Mouse (Mus musculus): Measurements from ENCODE around the gene Rin2. TPM values are rescaled to one million over a fixed set of nuclear protein-coding genes. Genes with fewer than 3 reads are reported as not detected.

Rin2 gene
- polyA plus RNA-seq, 1 experiment from 2014 or later, result 16.9 TPM

DNA sequence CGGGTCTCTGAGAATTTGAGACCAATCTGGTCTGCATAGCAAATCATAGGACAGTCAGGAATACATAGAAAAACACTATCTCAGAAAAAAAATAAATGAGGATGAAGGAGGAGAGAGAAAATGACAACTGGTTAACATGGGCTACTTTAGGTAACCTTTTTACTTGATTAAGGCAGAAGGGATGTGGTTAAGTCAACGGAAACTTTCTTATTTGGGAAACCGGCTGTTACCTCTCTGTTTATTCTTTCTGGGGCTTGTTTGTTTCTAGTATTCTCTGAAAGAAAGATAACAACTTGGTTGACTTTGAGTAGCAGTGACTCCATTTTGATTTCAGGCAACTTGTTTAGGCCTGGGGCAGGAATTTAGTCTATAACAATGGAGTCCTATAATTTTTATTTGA lies 163.7 kb downstream of the Rin2 start:
- no peak overlapping the region for H3K4me2 ChIP-seq (ENCODE audit: low read depth, low read length)
- H3K9me3 ChIP-seq (ENCODE audit: control insufficient read depth, low read length), result no peaks in the 10 kb centered on the region
- H3K9ac ChIP-seq (ENCODE audit: low read depth, low read length), result no peak overlapping the region
- H3K36me3 ChIP-seq (ENCODE audit: control insufficient read depth, insufficient read depth, low read length), result no peaks in the 10 kb centered on the region
- H3K4me1 ChIP-seq (ENCODE audit: control insufficient read depth, insufficient read depth, low read length), result no peaks in the 10 kb centered on the region
- no peak for ATAC-seq
- no peak overlapping the region for H3K27ac ChIP-seq (ENCODE audit: low read length)
- H3K4me3 ChIP-seq (ENCODE audit: low read length), result no peak overlapping the region
- WGBS, result 81% methylated on average over 3 of the region's 3 CpGs
- no peaks in the 10 kb centered on the region for H3K27me3 ChIP-seq (replicated peaks; ENCODE audit: control insufficient read depth, insufficient read depth, low read length)

DNA sequence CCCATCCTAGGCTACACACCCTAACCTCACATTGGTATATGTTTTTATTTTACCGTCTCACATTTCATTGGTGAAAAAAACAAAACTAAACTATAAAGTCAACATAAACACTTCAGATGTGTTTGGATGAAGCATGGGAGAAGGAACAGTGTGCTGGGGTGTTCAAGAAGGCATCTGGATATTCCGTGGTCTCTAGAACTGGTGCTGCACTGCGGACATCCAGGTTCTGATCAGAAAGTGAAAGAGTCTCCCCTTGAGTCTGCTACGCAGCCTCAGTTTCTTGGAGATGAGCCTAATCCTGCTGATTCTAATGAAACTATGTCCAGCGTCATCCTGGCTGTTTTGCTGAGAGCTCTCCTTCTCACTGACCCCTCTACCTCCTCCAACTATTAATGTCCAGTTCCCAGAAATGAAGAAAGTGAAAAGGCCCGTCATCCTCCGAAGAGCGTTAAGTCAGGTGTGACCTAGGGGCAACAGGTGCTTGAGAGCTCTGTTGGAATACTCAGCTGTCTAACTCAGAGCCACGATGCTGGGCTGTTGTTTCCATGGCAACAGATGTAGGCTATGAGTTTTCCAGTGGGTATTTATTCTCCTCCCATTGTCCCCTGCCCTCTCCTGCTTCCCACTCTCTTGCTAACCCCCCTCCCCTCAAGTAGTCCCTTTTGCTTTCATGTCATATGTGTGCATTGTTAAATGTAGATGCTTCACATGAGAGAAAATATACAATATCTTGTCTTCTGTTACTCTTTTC lies 164.7 kb downstream of the Rin2 start:
- WGBS, result 84% methylated on average over 9 of the region's 9 CpGs
- Histone ChIP-seq H3K4me3 (ENCODE audit: low read length) (no peak overlapping the region), H3K36me3 (ENCODE audit: control insufficient read depth, insufficient read depth, low read length) (no peaks in the 10 kb centered on the region), H3K27ac (ENCODE audit: low read length) (no peak overlapping the region), H3K4me1 (ENCODE audit: control insufficient read depth, insufficient read depth, low read length) (no peaks in the 10 kb centered on the region), H3K9ac (ENCODE audit: low read depth, low read length) (no peak overlapping the region), H3K4me2 (ENCODE audit: low read depth, low read length) (no peak overlapping the region), H3K9me3 (ENCODE audit: control insufficient read depth, low read length) (no peaks in the 10 kb centered on the region), H3K27me3 (replicated peaks; ENCODE audit: control insufficient read depth, insufficient read depth, low read length) (no peaks in the 10 kb centered on the region)
- no peak for ATAC-seq

GRCm38 (mm10) chr2:145840320-145840719 lies 165.3 kb downstream of the Rin2 start:
- WGBS, result 77% methylated on average over 3 of the region's 3 CpGs
- Histone ChIP-seq H3K9me3 (ENCODE audit: control insufficient read depth, low read length) (no peaks in the 10 kb centered on the region), H3K27me3 (replicated peaks; ENCODE audit: control insufficient read depth, insufficient read depth, low read length) (no peaks in the 10 kb centered on the region), H3K4me3 (ENCODE audit: low read length) (no peak overlapping the region), H3K27ac (ENCODE audit: low read length) (no peak overlapping the region), H3K36me3 (ENCODE audit: control insufficient read depth, insufficient read depth, low read length) (no peaks in the 10 kb centered on the region), H3K4me1 (ENCODE audit: control insufficient read depth, insufficient read depth, low read length) (no peaks in the 10 kb centered on the region), H3K4me2 (ENCODE audit: low read depth, low read length) (no peak overlapping the region), H3K9ac (ENCODE audit: low read depth, low read length) (no peak overlapping the region)
- no peak for ATAC-seq

GRCm38 (mm10) chr2:145840910-145841870 lies 166.2 kb downstream of the Rin2 start:
- H3K36me3 ChIP-seq (ENCODE audit: control insufficient read depth, insufficient read depth, low read length), result no peaks in the 10 kb centered on the region
- no peak overlapping the region for H3K9ac ChIP-seq (ENCODE audit: low read depth, low read length)
- no peak overlapping the region for H3K27ac ChIP-seq (ENCODE audit: low read length)
- H3K4me2 ChIP-seq (ENCODE audit: low read depth, low read length), result no peak overlapping the region
- no peak overlapping the region for H3K4me3 ChIP-seq (ENCODE audit: low read length)
- no peaks in the 10 kb centered on the region for H3K27me3 ChIP-seq (replicated peaks; ENCODE audit: control insufficient read depth, insufficient read depth, low read length)
- no peaks in the 10 kb centered on the region for H3K4me1 ChIP-seq (ENCODE audit: control insufficient read depth, insufficient read depth, low read length)
- ATAC-seq, result peak; percentile 85
- H3K9me3 ChIP-seq (ENCODE audit: control insufficient read depth, low read length), result no peaks in the 10 kb centered on the region
- 65% methylated on average over 12 of the region's 12 CpGs for WGBS

DNA sequence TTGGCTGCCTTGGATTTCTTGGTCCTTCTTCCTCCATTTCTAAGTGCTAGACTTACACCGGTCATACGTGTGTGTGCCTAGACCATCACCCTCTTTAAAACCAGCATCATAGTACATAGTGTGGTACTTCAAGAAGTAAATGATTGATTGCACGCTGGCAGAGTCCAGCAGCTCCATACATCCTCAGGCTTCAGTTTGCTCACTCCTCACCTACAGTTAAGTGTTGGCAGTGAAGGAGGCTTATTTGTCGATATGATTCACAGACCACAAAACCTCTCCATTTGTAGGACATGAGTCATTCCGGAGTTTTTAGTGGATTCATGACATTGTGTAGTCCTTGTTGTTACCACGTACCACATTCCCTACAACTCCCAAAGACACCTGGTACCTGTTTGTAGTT lies 168.3 kb downstream of the Rin2 start:
- Histone ChIP-seq H3K4me2 (ENCODE audit: low read depth, low read length) (no peak overlapping the region), H3K9me3 (ENCODE audit: control insufficient read depth, low read length) (no peaks in the 10 kb centered on the region), H3K36me3 (ENCODE audit: control insufficient read depth, insufficient read depth, low read length) (no peaks in the 10 kb centered on the region), H3K4me1 (ENCODE audit: control insufficient read depth, insufficient read depth, low read length) (no peaks in the 10 kb centered on the region), H3K27me3 (replicated peaks; ENCODE audit: control insufficient read depth, insufficient read depth, low read length) (no peaks in the 10 kb centered on the region), H3K27ac (ENCODE audit: low read length) (no peak overlapping the region), H3K9ac (ENCODE audit: low read depth, low read length) (no peak overlapping the region), H3K4me3 (ENCODE audit: low read length) (no peak overlapping the region)
- 83% methylated on average over 6 of the region's 6 CpGs for WGBS
- ATAC-seq, result no peak

GRCm38 (mm10) chr2:145846595-145846994 lies 171.6 kb downstream of the Rin2 start:
- WGBS, result 90% methylated on average over 3 of the region's 3 CpGs
- H3K9ac ChIP-seq (ENCODE audit: low read depth, low read length), result no peak overlapping the region
- no peak overlapping the region for H3K4me3 ChIP-seq (ENCODE audit: low read length)
- peaks cover 6% of the 10 kb centered on the region for H3K4me1 ChIP-seq (ENCODE audit: control insufficient read depth, insufficient read depth, low read length)
- H3K4me2 ChIP-seq (ENCODE audit: low read depth, low read length), result no peak overlapping the region
- no peak overlapping the region for H3K27ac ChIP-seq (ENCODE audit: low read length)
- no peaks in the 10 kb centered on the region for H3K27me3 ChIP-seq (replicated peaks; ENCODE audit: control insufficient read depth, insufficient read depth, low read length)
- H3K9me3 ChIP-seq (ENCODE audit: control insufficient read depth, low read length), result no peaks in the 10 kb centered on the region
- no peak for ATAC-seq
- no peaks in the 10 kb centered on the region for H3K36me3 ChIP-seq (ENCODE audit: control insufficient read depth, insufficient read depth, low read length)

- Histone ChIP-seq H3K27ac (ENCODE audit: low read length) (no peak overlapping the region), H3K4me3 (ENCODE audit: low read length) (no peak overlapping the region), H3K9ac (ENCODE audit: low read depth, low read length) (no peak overlapping the region), H3K9me3 (ENCODE audit: control insufficient read depth, low read length) (no peaks in the 10 kb centered on the region), H3K4me2 (ENCODE audit: low read depth, low read length) (no peak overlapping the region), H3K4me1 (ENCODE audit: control insufficient read depth, insufficient read depth, low read length) (peaks cover 10% of the 10 kb centered on the region), H3K27me3 (replicated peaks; ENCODE audit: control insufficient read depth, insufficient read depth, low read length) (no peaks in the 10 kb centered on the region), H3K36me3 (ENCODE audit: control insufficient read depth, insufficient read depth, low read length) (no peaks in the 10 kb centered on the region)
- WGBS, result 86% methylated on average over 10 of the region's 10 CpGs
- no peak for ATAC-seq
Observed at GRCm38 (mm10) chr2:145849170-145849905, 174.3 kb downstream of the Rin2 start.

- Histone ChIP-seq H3K36me3 (ENCODE audit: control insufficient read depth, insufficient read depth, low read length) (no peaks in the 10 kb centered on the region), H3K4me2 (ENCODE audit: low read depth, low read length) (no peak overlapping the region), H3K4me1 (ENCODE audit: control insufficient read depth, insufficient read depth, low read length) (peaks cover 10% of the 10 kb centered on the region), H3K27me3 (replicated peaks; ENCODE audit: control insufficient read depth, insufficient read depth, low read length) (no peaks in the 10 kb centered on the region), H3K9ac (ENCODE audit: low read depth, low read length) (no peak overlapping the region), H3K4me3 (ENCODE audit: low read length) (no peak overlapping the region), H3K9me3 (ENCODE audit: control insufficient read depth, low read length) (no peaks in the 10 kb centered on the region), H3K27ac (ENCODE audit: low read length) (no peak overlapping the region)
- 41% methylated on average over 4 of the region's 4 CpGs for WGBS
- ATAC-seq, result 0 out of 2 replicates have a peak, but pooled peaks have one; percentile 57
Observed at GRCm38 (mm10) chr2:145850779-145851178, 175.8 kb downstream of the Rin2 start.

- 78% methylated on average over 9 of the region's 9 CpGs for WGBS
- Histone ChIP-seq H3K9ac (ENCODE audit: low read depth, low read length) (no peak overlapping the region), H3K4me2 (ENCODE audit: low read depth, low read length) (no peak overlapping the region), H3K36me3 (ENCODE audit: control insufficient read depth, insufficient read depth, low read length) (no peaks in the 10 kb centered on the region), H3K4me1 (ENCODE audit: control insufficient read depth, insufficient read depth, low read length) (peaks cover 29% of the 10 kb centered on the region), H3K4me3 (ENCODE audit: low read length) (no peak overlapping the region), H3K9me3 (ENCODE audit: control insufficient read depth, low read length) (no peaks in the 10 kb centered on the region), H3K27ac (ENCODE audit: low read length) (no peak overlapping the region; the same call in 1 of the 2 replicates), H3K27me3 (replicated peaks; ENCODE audit: control insufficient read depth, insufficient read depth, low read length) (no peaks in the 10 kb centered on the region)
- ATAC-seq, result no peak
Observed at GRCm38 (mm10) chr2:145855831-145856230, 180.8 kb downstream of the Rin2 start.

Data from intestine, embryonic 16.5 days (tissue).